Mouse (Mus musculus) CD4-positive helper T cell, adult 2 months (primary cell): ENCODE measurements around the gene Nol6.

ENCODE experiments used
- DNase-seq: peaks from one replicate; pipeline ENCODE4 v3.0.0-alpha.2; 2012; ENCODE audit warnings: low read depth, missing footprints, low spot score

Gene Nol6

GRCm38 (mm10) chr4:41118706-41119292, 5.5 kb downstream of the Nol6 start:
- DNase-seq: peak; percentile 60

GRCm38 (mm10) chr4:41116817-41117216, 7.4 kb downstream of the Nol6 start:
- DNase-seq: no peak

GRCm38 (mm10) chr4:41115793-41116192, 8.5 kb downstream of the Nol6 start:
- no peak for DNase-seq

GRCm38 (mm10) chr4:41115074-41115473, 9.2 kb downstream of the Nol6 start:
- no peak for DNase-seq

- no peak for DNase-seq
Observed at GRCm38 (mm10) chr4:41114358-41115070, 9.7 kb downstream of the Nol6 start.

GRCm38 (mm10) chr4:41108717-41109425, 15.4 kb downstream of the Nol6 start:
- DNase-seq: no peak

GRCm38 (mm10) chr4:41107440-41107839, 16.8 kb downstream of the Nol6 start:
- no peak for DNase-seq

GRCm38 (mm10) chr4:41102901-41103300, 21.4 kb downstream of the Nol6 start:
- DNase-seq: no peak

- no peak for DNase-seq
Observed at GRCm38 (mm10) chr4:41100986-41101385, 23.3 kb downstream of the Nol6 start.

GRCm38 (mm10) chr4:41098577-41098951, 25.7 kb downstream of the Nol6 start:
- DNase-seq: no peak

GRCm38 (mm10) chr4:41097871-41098576, 26.2 kb downstream of the Nol6 start, which contains the start of gene Aqp3:
Gene Aqp3, minus strand, starts transcription at chr4:41098183.
- DNase-seq: peak; percentile 47

- no peak for DNase-seq
Observed at GRCm38 (mm10) chr4:41097381-41097780, 26.9 kb downstream of the Nol6 start.

- no peak for DNase-seq
Observed at GRCm38 (mm10) chr4:41096794-41097193, 27.5 kb downstream of the Nol6 start.

- no peak for DNase-seq
Observed at GRCm38 (mm10) chr4:41096169-41096568, 28.1 kb downstream of the Nol6 start.

- no peak for DNase-seq
Observed at GRCm38 (mm10) chr4:41094361-41094760, 29.9 kb downstream of the Nol6 start.

- DNase-seq: no peak
Observed at GRCm38 (mm10) chr4:41092958-41093357, 31.3 kb downstream of the Nol6 start.

GRCm38 (mm10) chr4:41091391-41091790, 32.9 kb downstream of the Nol6 start:
- DNase-seq: no peak

- no peak for DNase-seq
Observed at GRCm38 (mm10) chr4:41089705-41090104, 34.5 kb downstream of the Nol6 start.

- no peak for DNase-seq
Observed at GRCm38 (mm10) chr4:41089189-41089588, 35.1 kb downstream of the Nol6 start.

GRCm38 (mm10) chr4:41087459-41088298, 36.6 kb downstream of the Nol6 start:
- no peak for DNase-seq

- DNase-seq: no peak
Observed at GRCm38 (mm10) chr4:41086947-41087346, 37.3 kb downstream of the Nol6 start.
